Mouse (Mus musculus): Measurements from ENCODE around the gene Pes1. TPM values are rescaled to one million over a fixed set of nuclear protein-coding genes. Genes with fewer than 3 reads are reported as not detected.
"Not testable (repeated sequence)": the region's sequence is repeated elsewhere in the genome, so short reads cannot be mapped to it uniquely, and the experiment has no call there.

The Pes1 gene
- polyA plus RNA-seq, 1 experiment from 2014 or later = 46.6 TPM

DNA sequence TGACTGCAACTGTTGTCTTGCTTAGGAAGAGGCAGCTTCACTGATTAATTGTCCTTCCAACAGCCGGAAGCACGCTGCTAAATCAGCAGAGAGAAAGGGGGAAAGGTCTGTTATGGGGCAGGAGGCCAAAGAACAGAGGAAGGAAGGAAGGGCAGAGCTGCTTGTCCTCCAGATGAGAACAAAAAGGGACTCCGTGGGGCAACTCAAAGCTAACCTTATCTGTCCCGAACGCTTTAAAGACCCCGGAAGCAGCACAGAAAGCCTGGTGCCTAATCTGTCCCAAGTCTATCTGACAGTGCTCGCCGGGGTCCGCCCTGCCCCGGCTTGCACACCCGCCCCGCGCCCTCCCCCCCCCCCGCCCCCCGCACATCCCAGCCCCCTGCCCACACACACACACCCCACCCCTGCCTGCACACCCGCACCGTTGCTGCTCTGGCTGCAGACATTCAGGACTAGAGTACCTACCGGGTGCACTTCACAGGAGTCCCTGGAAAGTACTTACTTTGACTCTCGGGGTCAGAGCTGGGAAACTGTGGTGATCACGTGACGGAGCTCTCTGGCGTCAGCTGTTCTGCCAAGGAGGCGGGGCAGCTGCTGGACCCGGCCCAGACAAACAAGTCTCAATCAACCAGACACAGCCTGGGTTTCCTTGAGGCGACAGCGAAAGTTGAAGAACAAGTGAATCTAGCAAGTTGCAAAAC lies 32.1 kb upstream of the Pes1 start, which contains the start of gene Tcn2:
Tcn2 (minus strand) TSS at position 649 of the 701 bp plus-strand sequence.
- Histone ChIP-seq H3K4me2 (peak within 1 kb of the TSS; percentile 89), H3K27ac (replicated peaks) (peak within 1 kb of the TSS; percentile 13), H3K4me1 (peaks cover 24% of the 10 kb centered on the region), H3K4me3 (peak within 1 kb of the TSS; percentile 66), H3K36me3 (peaks cover 15% of the 10 kb centered on the region), H3K9ac (peak within 1 kb of the TSS; percentile 80), H3K27me3 (replicated peaks) (no peaks in the 10 kb centered on the region), H3K9me3 (no peaks in the 10 kb centered on the region)
- WGBS = 0% methylated on average over 24 of the region's 26 CpGs
- ATAC-seq (ENCODE audit: extremely low read depth, insufficient number of reproducible peaks, low FRiP score, low TSS enrichment) = peak; percentile 86

DNA sequence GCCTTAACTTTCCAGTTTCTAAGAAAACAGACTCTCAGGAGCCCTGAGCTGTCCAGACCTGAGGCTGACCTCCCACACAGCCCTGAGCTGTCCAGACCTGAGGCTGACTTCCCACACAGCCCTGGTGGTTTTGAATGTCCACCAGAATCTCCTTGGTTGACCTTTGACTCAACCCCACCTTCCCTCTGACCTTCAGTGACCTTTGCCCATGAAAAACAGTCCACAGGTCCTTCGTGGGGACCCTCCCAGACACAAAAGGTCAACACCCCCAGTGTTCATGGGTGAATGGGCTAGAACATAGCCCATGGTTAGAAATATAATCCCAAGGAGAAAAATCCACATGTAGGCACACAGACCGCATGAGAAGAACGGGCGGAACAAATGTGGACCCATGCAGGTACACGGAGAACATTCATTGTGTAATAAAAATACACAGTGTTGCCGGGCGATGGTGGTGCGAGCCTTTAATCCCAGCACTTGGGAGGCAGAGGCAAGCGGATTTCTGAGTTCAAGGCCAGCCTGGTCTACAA lies 30.0 kb upstream of the Pes1 start:
- Histone ChIP-seq H3K4me1 (peaks cover 24% of the 10 kb centered on the region), H3K27ac (replicated peaks) (no peak overlapping the region), H3K27me3 (replicated peaks) (0 out of 2 replicates have a peak, but pooled peaks cover 11% of the 10 kb centered on the region), H3K9me3 (no peaks in the 10 kb centered on the region), H3K36me3 (no peaks in the 10 kb centered on the region), H3K4me3 (no peak overlapping the region), H3K4me2 (no peak overlapping the region), H3K9ac (no peak overlapping the region)
- no peak for ATAC-seq (ENCODE audit: extremely low read depth, insufficient number of reproducible peaks, low FRiP score, low TSS enrichment)
- WGBS = 89% methylated on average over 9 of the region's 9 CpGs

DNA sequence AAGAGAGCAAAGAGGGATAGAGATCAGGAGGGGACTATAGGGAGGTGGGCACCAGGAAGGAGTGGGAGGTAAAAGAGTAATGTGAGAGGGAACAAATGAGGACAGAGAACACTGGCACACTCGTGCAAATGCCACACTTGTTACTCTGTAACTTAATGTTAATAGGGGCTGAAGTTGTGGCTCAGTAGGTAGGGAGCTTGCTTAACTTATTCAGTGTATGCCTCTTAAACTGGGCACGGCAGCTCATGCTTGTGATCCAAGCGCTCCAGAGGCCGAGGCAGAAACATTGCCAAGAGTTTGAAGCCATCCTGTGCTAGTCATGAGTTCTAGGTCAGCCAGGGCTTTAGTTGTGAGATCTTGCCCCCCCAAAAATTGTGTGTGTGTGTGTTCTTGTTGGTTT lies 28.6 kb upstream of the Pes1 start:
- H3K27ac ChIP-seq (replicated peaks) = no peak overlapping the region
- H3K9me3 ChIP-seq = no peaks in the 10 kb centered on the region
- no peak overlapping the region for H3K4me3 ChIP-seq
- peaks cover 21% of the 10 kb centered on the region for H3K4me1 ChIP-seq
- H3K36me3 ChIP-seq = no peaks in the 10 kb centered on the region
- no peak for ATAC-seq (ENCODE audit: extremely low read depth, insufficient number of reproducible peaks, low FRiP score, low TSS enrichment)
- 0 out of 2 replicates have a peak, but pooled peaks cover 14% of the 10 kb centered on the region for H3K27me3 ChIP-seq (replicated peaks)
- H3K4me2 ChIP-seq = no peak overlapping the region
- no peak overlapping the region for H3K9ac ChIP-seq
- WGBS = 70% methylated on average over 4 of the region's 4 CpGs

DNA sequence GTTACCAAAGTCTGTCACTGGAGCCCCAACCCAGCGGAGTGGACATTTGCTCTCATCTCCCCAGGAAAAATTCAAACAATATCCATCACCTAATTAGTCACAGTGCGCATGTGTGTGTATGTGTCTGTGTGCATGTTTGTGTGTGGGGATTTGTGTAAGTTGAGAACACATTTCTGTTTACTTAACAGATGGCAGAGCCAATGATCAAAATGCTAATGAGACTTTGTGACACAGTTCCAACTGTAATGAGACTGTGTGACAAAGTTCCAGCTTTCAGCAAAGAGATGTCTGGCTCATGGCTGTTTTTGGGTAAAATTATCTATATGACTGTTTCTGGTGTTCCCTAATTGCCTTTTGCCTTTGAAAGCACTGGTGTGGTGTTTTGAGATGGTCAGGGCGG lies 27.5 kb upstream of the Pes1 start:
- H3K36me3 ChIP-seq = no peaks in the 10 kb centered on the region
- no peak overlapping the region for H3K4me2 ChIP-seq
- no peaks in the 10 kb centered on the region for H3K9me3 ChIP-seq
- no peak overlapping the region for H3K4me3 ChIP-seq
- no peak overlapping the region for H3K9ac ChIP-seq
- H3K27ac ChIP-seq (replicated peaks) = no peak overlapping the region
- 0 out of 2 replicates have a peak, but pooled peaks cover 14% of the 10 kb centered on the region for H3K27me3 ChIP-seq (replicated peaks)
- ATAC-seq (ENCODE audit: extremely low read depth, insufficient number of reproducible peaks, low FRiP score, low TSS enrichment) = no peak
- H3K4me1 ChIP-seq = peaks cover 9% of the 10 kb centered on the region
- 90% methylated on average over 3 of the region's 3 CpGs for WGBS

DNA sequence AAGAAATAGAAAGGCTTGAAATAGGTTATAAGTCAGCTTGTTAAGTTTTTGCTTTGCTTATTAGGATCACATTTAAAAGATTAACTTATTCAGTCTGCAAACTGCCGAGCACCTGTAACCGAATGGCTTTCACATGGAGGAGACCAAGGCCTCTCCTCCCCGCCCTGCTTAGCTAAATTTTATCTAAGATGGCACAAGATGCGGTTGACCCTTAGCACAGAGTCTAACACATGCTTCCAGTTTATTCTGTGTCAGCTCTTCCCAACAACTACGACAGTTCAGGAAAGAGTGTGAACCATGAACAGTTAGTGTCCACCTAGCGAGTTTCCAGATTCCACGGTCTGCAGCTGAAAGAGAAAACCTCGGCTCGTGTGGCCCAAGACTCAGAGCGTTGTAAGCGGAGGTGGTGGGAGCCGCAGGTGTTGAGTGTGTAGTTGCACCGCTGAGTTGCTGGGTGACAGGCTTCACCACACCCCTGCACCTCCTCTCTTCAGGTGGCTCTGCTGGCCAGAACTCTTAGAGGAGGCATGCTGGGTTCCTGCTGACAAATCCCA lies 26.4 kb upstream of the Pes1 start:
- no peaks in the 10 kb centered on the region for H3K9me3 ChIP-seq
- no peak overlapping the region for H3K4me2 ChIP-seq
- H3K4me3 ChIP-seq = no peak overlapping the region
- WGBS = 62% methylated on average over 13 of the region's 13 CpGs
- H3K9ac ChIP-seq = no peak overlapping the region
- H3K27me3 ChIP-seq (replicated peaks) = peaks cover 16% of the 10 kb centered on the region; the same call in 1 of the 2 replicates
- H3K4me1 ChIP-seq = peaks cover 5% of the 10 kb centered on the region
- ATAC-seq (ENCODE audit: extremely low read depth, insufficient number of reproducible peaks, low FRiP score, low TSS enrichment) = no peak
- no peak overlapping the region for H3K27ac ChIP-seq (replicated peaks)
- no peaks in the 10 kb centered on the region for H3K36me3 ChIP-seq

DNA sequence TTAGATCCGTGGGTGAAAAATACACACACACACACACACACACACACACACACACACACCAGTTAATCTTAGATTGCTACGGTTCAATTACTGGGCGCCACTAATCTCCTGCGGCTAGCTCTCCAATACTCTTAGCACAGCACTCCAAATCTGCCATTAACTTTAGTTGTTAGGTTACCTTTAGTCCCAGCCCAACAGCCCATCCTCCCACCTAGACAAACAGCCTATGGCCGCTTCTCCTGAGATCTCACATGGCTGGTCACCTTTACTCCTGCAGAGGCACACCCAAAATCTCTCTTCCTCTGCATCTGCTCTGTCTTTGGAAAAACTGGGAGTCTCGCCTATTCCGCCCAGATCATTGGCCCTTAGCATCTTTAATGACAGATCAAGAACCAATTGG lies 22.4 kb upstream of the Pes1 start:
- ATAC-seq (ENCODE audit: extremely low read depth, insufficient number of reproducible peaks, low FRiP score, low TSS enrichment) = no peak
- Histone ChIP-seq H3K4me2 (no peak overlapping the region), H3K9me3 (no peaks in the 10 kb centered on the region), H3K27ac (replicated peaks) (no peak overlapping the region), H3K4me1 (no peaks in the 10 kb centered on the region), H3K27me3 (replicated peaks) (peaks cover 38% of the 10 kb centered on the region), H3K36me3 (no peaks in the 10 kb centered on the region), H3K4me3 (no peak overlapping the region), H3K9ac (no peak overlapping the region)
- WGBS = 80% methylated on average over 7 of the region's 7 CpGs

DNA sequence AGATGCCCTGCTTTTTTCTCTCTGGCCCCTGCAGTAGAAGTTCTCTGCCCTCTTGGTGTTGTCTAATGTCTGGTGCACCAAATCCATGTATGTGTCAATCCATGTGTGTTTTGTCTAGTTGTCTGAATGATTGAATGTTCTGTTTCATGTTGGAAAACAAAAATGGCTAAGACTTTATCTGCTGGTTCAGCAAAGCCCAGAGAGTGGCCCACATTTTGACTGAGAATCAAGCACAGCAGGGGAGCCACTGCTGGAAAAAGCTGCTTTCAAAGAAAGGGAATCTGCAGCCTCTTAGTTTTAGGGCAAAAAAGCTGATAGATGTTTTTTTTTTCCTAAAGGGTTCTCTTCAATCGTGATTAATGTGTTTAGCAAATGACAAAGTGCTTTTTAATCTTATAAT lies 17.4 kb upstream of the Pes1 start:
- Histone ChIP-seq H3K27ac (replicated peaks) (no peak overlapping the region), H3K36me3 (no peaks in the 10 kb centered on the region), H3K9ac (no peak overlapping the region), H3K4me2 (no peak overlapping the region), H3K4me3 (no peak overlapping the region), H3K4me1 (no peaks in the 10 kb centered on the region), H3K9me3 (no peaks in the 10 kb centered on the region), H3K27me3 (replicated peaks) (peaks cover 33% of the 10 kb centered on the region)
- WGBS = 23% methylated on average over 1 of the region's 1 CpGs
- ATAC-seq (ENCODE audit: extremely low read depth, insufficient number of reproducible peaks, low FRiP score, low TSS enrichment) = no peak

DNA sequence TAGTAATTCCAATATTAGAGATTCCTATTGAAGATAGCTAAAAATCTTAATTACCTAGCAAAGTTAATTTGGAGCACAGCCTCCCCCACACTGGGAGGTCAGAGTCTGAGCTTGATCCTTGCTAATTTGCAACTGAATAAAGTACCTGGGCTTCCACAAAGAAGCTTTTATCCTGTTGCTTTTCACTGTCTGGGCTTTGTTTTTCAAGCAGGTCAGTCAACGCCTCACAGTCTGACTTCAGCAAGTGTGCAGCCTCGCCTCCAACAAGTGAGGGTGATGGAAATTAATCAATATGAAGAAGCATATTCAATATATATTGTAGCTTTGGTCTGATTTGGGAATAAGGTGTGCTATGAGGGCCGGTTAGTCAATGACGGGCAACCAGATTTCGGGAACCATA lies 8.9 kb upstream of the Pes1 start:
- H3K4me1 ChIP-seq; H3K9me3 ChIP-seq; H3K36me3 ChIP-seq; H3K27ac ChIP-seq (replicated peaks); ATAC-seq (ENCODE audit: extremely low read depth, insufficient number of reproducible peaks, low FRiP score, low TSS enrichment); H3K4me3 ChIP-seq; H3K9ac ChIP-seq; H3K4me2 ChIP-seq; H3K27me3 ChIP-seq (replicated peaks): not testable (repeated sequence)
- WGBS = 77% methylated on average over 5 of the region's 5 CpGs

DNA sequence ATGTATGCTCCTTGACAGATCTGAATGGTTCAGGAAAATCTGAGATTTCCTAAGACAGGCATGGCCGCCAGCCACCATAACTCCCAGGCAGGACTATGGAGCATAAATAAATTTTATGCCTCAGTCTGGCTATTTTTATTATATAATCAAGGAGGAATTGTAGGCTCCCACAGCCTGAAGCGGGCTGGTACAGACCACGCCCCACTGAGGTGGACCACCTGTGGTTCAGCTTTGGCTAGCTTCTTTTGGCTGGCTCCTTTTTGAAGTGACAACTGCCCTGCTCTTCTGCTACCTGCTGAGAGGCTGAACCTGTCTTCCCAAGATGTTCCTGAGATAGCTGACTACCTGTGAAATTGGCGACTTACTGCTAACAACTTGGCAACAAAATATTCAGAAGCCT lies 8.4 kb upstream of the Pes1 start:
- not testable (repeated sequence) for ATAC-seq (ENCODE audit: extremely low read depth, insufficient number of reproducible peaks, low FRiP score, low TSS enrichment); H3K9me3 ChIP-seq; H3K27me3 ChIP-seq (replicated peaks); H3K4me1 ChIP-seq; H3K9ac ChIP-seq; H3K27ac ChIP-seq (replicated peaks); H3K4me2 ChIP-seq; H3K4me3 ChIP-seq; H3K36me3 ChIP-seq
- 66% methylated on average over 4 of the region's 4 CpGs for WGBS

DNA sequence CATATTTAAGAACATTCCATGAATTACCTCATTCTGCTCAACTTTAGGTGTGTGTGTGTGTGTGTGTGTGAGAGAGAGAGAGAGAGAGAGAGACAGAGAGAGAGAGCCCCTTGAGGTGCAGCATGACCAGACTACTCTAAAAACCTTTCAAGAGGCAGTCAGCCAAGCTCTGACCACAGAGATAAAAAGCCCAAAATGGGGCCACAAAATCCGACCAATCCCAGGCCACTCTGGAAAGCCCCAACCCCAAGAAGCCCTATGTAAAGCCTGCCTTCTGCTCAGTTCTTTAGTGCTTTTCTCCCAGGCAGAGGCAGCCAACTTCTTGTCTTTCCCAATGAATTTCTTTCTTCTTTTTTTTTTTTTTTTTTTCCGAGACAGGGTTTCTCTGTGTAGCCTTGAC lies 2.9 kb upstream of the Pes1 start:
- ATAC-seq (ENCODE audit: extremely low read depth, insufficient number of reproducible peaks, low FRiP score, low TSS enrichment) = no peak
- WGBS = 40% methylated on average over 2 of the region's 2 CpGs
- H3K4me2 ChIP-seq = no peak overlapping the region
- peaks cover 9% of the 10 kb centered on the region for H3K27me3 ChIP-seq (replicated peaks)
- H3K9ac ChIP-seq = no peak overlapping the region
- no peak overlapping the region for H3K4me3 ChIP-seq
- H3K9me3 ChIP-seq = no peaks in the 10 kb centered on the region
- H3K4me1 ChIP-seq = peaks cover 17% of the 10 kb centered on the region
- no peaks in the 10 kb centered on the region for H3K36me3 ChIP-seq
- H3K27ac ChIP-seq (replicated peaks) = no peak overlapping the region

DNA sequence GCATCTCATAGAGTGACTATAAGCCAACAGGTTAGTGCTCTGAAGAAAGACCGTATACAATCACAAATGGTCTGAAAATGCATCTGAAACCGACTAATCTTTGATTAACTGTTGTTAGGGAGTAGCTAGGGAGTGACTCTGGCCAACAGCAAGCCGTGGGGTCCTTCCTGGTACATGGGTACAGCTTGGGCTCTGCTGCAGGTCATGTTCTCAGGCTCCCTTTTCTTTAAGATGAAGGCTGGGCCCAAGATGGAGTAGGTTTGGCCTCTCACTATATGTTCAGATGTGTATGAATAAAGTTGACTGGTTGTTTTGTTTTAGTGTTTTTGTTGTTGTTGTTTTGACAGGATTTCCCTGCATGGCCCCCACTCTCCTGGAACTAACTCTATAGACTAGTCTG lies 2.0 kb upstream of the Pes1 start:
- H3K9me3 ChIP-seq = no peaks in the 10 kb centered on the region
- no peak overlapping the region for H3K4me2 ChIP-seq
- peaks cover 9% of the 10 kb centered on the region for H3K27me3 ChIP-seq (replicated peaks)
- no peak overlapping the region for H3K4me3 ChIP-seq
- H3K27ac ChIP-seq (replicated peaks) = no peak overlapping the region
- whole genome bisulfite sequencing = 56% methylated on average over 3 of the region's 3 CpGs
- peaks cover 21% of the 10 kb centered on the region for H3K4me1 ChIP-seq
- 0 out of 2 replicates have a peak, but pooled peaks cover 6% of the 10 kb centered on the region for H3K36me3 ChIP-seq
- H3K9ac ChIP-seq = no peak overlapping the region
- no peak for ATAC-seq (ENCODE audit: extremely low read depth, insufficient number of reproducible peaks, low FRiP score, low TSS enrichment)

DNA sequence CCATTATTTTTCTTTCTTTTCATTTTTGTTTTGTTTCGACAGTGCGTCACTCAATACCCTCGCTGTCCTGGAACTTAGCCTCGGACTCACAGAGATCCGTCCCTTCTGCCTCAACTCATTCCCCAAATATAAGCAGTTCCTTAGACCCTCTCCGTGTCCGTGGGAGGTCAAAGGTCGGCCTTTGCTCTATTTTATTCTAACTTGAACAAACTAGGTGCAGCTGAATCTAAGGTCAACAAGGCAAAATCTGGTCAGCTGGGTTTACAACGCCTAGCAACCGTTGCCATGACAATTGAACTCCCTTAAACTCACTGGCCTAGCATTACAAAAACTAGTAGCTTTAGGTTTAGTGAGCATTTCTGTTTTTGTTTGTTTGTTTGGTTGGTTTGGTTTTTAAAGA lies 620 bp upstream of the Pes1 start:
- Histone ChIP-seq H3K4me3 (peak overlapping the region; percentile 74), H3K9ac (peak overlapping the region; percentile 88), H3K4me2 (peak overlapping the region; percentile 93), H3K27ac (replicated peaks) (peak overlapping the region; percentile 73; the same call in 1 of the 2 replicates), H3K36me3 (peaks cover 18% of the 10 kb centered on the region), H3K9me3 (no peaks in the 10 kb centered on the region), H3K27me3 (replicated peaks) (peaks cover 9% of the 10 kb centered on the region), H3K4me1 (peaks cover 21% of the 10 kb centered on the region)
- 82% methylated on average over 10 of the region's 10 CpGs for WGBS
- no peak for ATAC-seq (ENCODE audit: extremely low read depth, insufficient number of reproducible peaks, low FRiP score, low TSS enrichment)
